In the genomic region with DNA sequence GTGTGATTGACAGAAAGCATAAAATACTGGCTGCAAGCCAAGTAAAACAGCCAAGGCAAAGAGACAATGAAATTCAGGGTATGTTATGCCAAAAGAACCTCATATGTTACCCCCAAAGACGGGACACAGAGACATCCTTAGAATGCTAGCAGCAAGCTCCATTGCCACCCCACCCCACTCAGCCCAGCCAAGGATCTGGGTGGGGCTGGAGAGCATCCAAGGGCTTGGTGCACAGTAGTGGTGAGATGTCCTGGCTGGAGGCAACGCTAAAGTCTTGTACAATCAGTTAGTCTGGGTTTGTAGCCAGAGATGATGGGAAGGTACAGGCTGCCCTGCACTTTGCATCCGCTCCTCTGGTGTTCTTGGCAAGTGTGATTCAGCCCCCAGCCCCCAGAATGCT, we compare ENCODE assay signal across 9 mouse cellular contexts. TPM values are rescaled to one million over a fixed set of nuclear protein-coding genes. Genes with fewer than 3 reads are reported as not detected.
DNase-seq lines count a peak whose midpoint lies in the region; ATAC-seq and TF ChIP-seq lines count a peak whose summit lies in the region.
"Had no signal": no experiment of that assay in that cellular context is flagged by ENCODE, and none has a peak within 500 bp of the region (broad histone marks: within the 10 kb centered on the region; RNA-seq: fewer than 3 reads in every experiment).

No protein-coding gene starts in this region.

- WGBS in intestine, embryonic 14.5 days, result 48% methylated on average over 3 of the region's 3 CpGs
- 42% methylated on average over 3 of the region's 3 CpGs for WGBS in lung, embryonic 14.5 days
- WGBS in stomach, embryonic 14.5 days, result 45% methylated on average over 3 of the region's 3 CpGs

- DNase-seq in cerebellum, adult 11 months, result peak; percentile 42
- DNase-seq in cerebellum, postnatal 10 days, result peak; percentile 76 to 84
- peak; percentile 73 for DNase-seq in gastrocnemius, postnatal 25 days
- peak; percentile 56 for DNase-seq in intestine, embryonic 14.5 days (ENCODE audit: low spot score)
- DNase-seq in lung, embryonic 14.5 days, result peak; percentile 66
- no peak for DNase-seq in B cell, adult 2 months

- H3K27me3 ChIP-seq in intestine, embryonic 14.5 days (replicated peaks; ENCODE audit: control insufficient read depth, insufficient read depth, low read length), result no peaks in the 10 kb centered on the region
- no peaks in the 10 kb centered on the region for H3K27me3 ChIP-seq in lung, embryonic 14.5 days (ENCODE audit: insufficient read depth, low read length)
- no peaks in the 10 kb centered on the region for H3K27me3 ChIP-seq in stomach, embryonic 14.5 days (ENCODE audit: control insufficient read depth, insufficient read depth, low read length)

- no peaks in the 10 kb centered on the region for H3K36me3 ChIP-seq in intestine, embryonic 14.5 days (ENCODE audit: control insufficient read depth, insufficient read depth, low read length)
- H3K36me3 ChIP-seq in lung, embryonic 14.5 days (ENCODE audit: insufficient read depth), result no peaks in the 10 kb centered on the region
- no peaks in the 10 kb centered on the region for H3K36me3 ChIP-seq in stomach, embryonic 14.5 days (ENCODE audit: control insufficient read depth, insufficient read depth, low read length)

- peak overlapping the region; percentile 84 for H3K4me2 ChIP-seq in intestine, embryonic 14.5 days (ENCODE audit: low read length)
- H3K4me2 ChIP-seq in lung, embryonic 14.5 days, result peak overlapping the region; percentile 80
- H3K4me2 ChIP-seq in stomach, embryonic 14.5 days (replicated peaks; ENCODE audit: low read depth, low read length), result peak overlapping the region; percentile 54

- H3K4me1 ChIP-seq in intestine, embryonic 14.5 days (replicated peaks; ENCODE audit: control insufficient read depth, insufficient read depth, low read length), result peaks cover 6% of the 10 kb centered on the region; the same call in 1 of the 2 replicates
- H3K4me1 ChIP-seq in lung, embryonic 14.5 days (ENCODE audit: insufficient read depth), result peaks cover 6% of the 10 kb centered on the region; the same call in 1 of the 2 replicates
- peaks cover 6% of the 10 kb centered on the region; the same call in 1 of the 2 replicates for H3K4me1 ChIP-seq in stomach, embryonic 14.5 days (ENCODE audit: control insufficient read depth, insufficient read depth, low read length)

- no peak for ATAC-seq in cerebellum, adult (ENCODE audit: insufficient number of reproducible peaks, low FRiP score, low TSS enrichment)
- no peak for ATAC-seq in intestine, embryonic 14.5 days (replicated peaks; ENCODE audit: low FRiP score, low TSS enrichment, low read depth)
- ATAC-seq in lung, embryonic 14.5 days (ENCODE audit: insufficient read depth), result peak; percentile 55
- ATAC-seq in stomach, embryonic 14.5 days (ENCODE audit: insufficient number of reproducible peaks, insufficient read depth, low FRiP score, low read depth), result no peak

- no peaks in the 10 kb centered on the region for H3K9me3 ChIP-seq in intestine, embryonic 14.5 days (ENCODE audit: control insufficient read depth, low read length)
- no peaks in the 10 kb centered on the region for H3K9me3 ChIP-seq in lung, embryonic 14.5 days (ENCODE audit: low read depth, low read length)
- no peaks in the 10 kb centered on the region for H3K9me3 ChIP-seq in stomach, embryonic 14.5 days (ENCODE audit: control insufficient read depth, low read depth, low read length)

- H3K27ac ChIP-seq in intestine, embryonic 14.5 days (ENCODE audit: low read depth), result peak overlapping the region; percentile 67; the same call in 1 of the 2 replicates
- H3K27ac ChIP-seq in lung, embryonic 14.5 days (ENCODE audit: low read depth), result no peak overlapping the region
- peak overlapping the region; percentile 64; the same call in 1 of the 2 replicates for H3K27ac ChIP-seq in stomach, embryonic 14.5 days (ENCODE audit: low read length)

- TF ChIP-seq CTCF in lung, embryonic 14.5 days (IDR thresholded peaks at IDR 0.05; ENCODE audit: low read depth), result no peak

- H3K9ac ChIP-seq in intestine, embryonic 14.5 days (ENCODE audit: low read length), result no peak overlapping the region; the same call in 1 of the 2 replicates
- peak overlapping the region; percentile 54 for H3K9ac ChIP-seq in lung, embryonic 14.5 days
- no peak overlapping the region for H3K9ac ChIP-seq in stomach, embryonic 14.5 days (replicated peaks; ENCODE audit: low read depth, low read length)

- H3K4me3 ChIP-seq in intestine, embryonic 14.5 days (ENCODE audit: low read depth, low read length), result peak overlapping the region; percentile 48; the same call in 1 of the 2 replicates
- peak overlapping the region; percentile 41 for H3K4me3 ChIP-seq in lung, embryonic 14.5 days (ENCODE audit: low read depth, low read length)
- H3K4me3 ChIP-seq in stomach, embryonic 14.5 days (ENCODE audit: low read depth, low read length), result peak overlapping the region; percentile 32

RNA-seq across cellular contexts. Expression of gene Srprb, which starts 21.6 kb away (rescaled TPM):
- total RNA-seq in gastrocnemius, postnatal 25 days (2021), result 10 to 100 TPM; 16.6 TPM
- 58.6 and 59.5 TPM in 2 replicates for polyA plus RNA-seq in intestine, embryonic 14.5 days (2014; fragmentation: Nextera tagmentation; extraction: Ambion mirVana)
- 63.5 and 68.2 TPM in 2 replicates for polyA plus RNA-seq in lung, embryonic 14.5 days (2014; fragmentation: Nextera tagmentation; extraction: Ambion mirVana)
- 57.3 and 61.1 TPM in 2 replicates for polyA plus RNA-seq in stomach, embryonic 14.5 days (2014; fragmentation: Nextera tagmentation; extraction: Ambion mirVana)

RNA-seq across cellular contexts. Expression of gene Gm20425, which starts 49.8 kb away (rescaled TPM):
- 1 to 10 TPM in 1 of 2 experiments, not detected in 1; 5.6 TPM for total RNA-seq in gastrocnemius, postnatal 25 days (2021)
- 3.9 TPM in 1 of 2 replicates, not detected in the other for polyA plus RNA-seq in intestine, embryonic 14.5 days (2014; fragmentation: Nextera tagmentation; extraction: Ambion mirVana)
- polyA plus RNA-seq in lung, embryonic 14.5 days (2014; fragmentation: Nextera tagmentation; extraction: Ambion mirVana), result 3.4 TPM in 1 of 2 replicates, not detected in the other
- polyA plus RNA-seq in stomach, embryonic 14.5 days (2014; fragmentation: Nextera tagmentation; extraction: Ambion mirVana), result 1.9 TPM in 1 of 2 replicates, not detected in the other
- polyA plus RNA-seq: C2C12 had no signal

RNA-seq across cellular contexts. Expression of gene Trf, which starts 49.9 kb away (rescaled TPM):
- total RNA-seq in gastrocnemius, postnatal 25 days (2021), result 10 to 100 TPM in 1 of 2 experiments, 1 to 10 TPM in 1; 7.9 to 32.4 TPM
- polyA plus RNA-seq in intestine, embryonic 14.5 days (2014; fragmentation: Nextera tagmentation; extraction: Ambion mirVana), result 77.5 and 85.0 TPM in 2 replicates
- 35.5 and 44.6 TPM in 2 replicates for polyA plus RNA-seq in lung, embryonic 14.5 days (2014; fragmentation: Nextera tagmentation; extraction: Ambion mirVana)
- 26.8 and 29.8 TPM in 2 replicates for polyA plus RNA-seq in stomach, embryonic 14.5 days (2014; fragmentation: Nextera tagmentation; extraction: Ambion mirVana)
- polyA plus RNA-seq: C2C12 had no signal

Comparison
In these comparisons a context has a peak if more than half of its experiments do, and no peak if none do; other contexts are left out.
1. DNase-seq: peak in cerebellum, adult 11 months (single experiment), cerebellum, postnatal 10 days (2 of 2), gastrocnemius, postnatal 25 days (single experiment), intestine, embryonic 14.5 days (single experiment) and lung, embryonic 14.5 days (single experiment); none in B cell, adult 2 months (0 of 2).
2. Peak in every context shown above with its lines, with median percentiles within 50 percentile points of each other: H3K4me2 ChIP-seq and H3K4me3 ChIP-seq.